Mouse (Mus musculus) C2C12 (cell line): ENCODE measurements around the gene Smc3. TPM values are rescaled to one million over a fixed set of nuclear protein-coding genes. Genes with fewer than 3 reads are reported as not detected.
A peak's percentile ranks its signal among the peaks of the same experiment; 100 is the strongest.

Experiments used
- H3K27me3 ChIP-seq: one replicate; pipeline ENCODE4 v1.6.1; 2011; ENCODE audit not compliant: control insufficient read depth, insufficient read depth, insufficient read length
- H3K36me3 ChIP-seq: one replicate; pipeline ENCODE4 v1.6.1; 2011; ENCODE audit not compliant: control insufficient read depth, insufficient read depth
- H3K4me3 ChIP-seq: one replicate; pipeline ENCODE4 v1.5.1; 2011; ENCODE audit warnings: mild to moderate bottlenecking, control low read depth; ENCODE audit not compliant: poor library complexity, insufficient read depth, severe bottlenecking
- H3K79me2 ChIP-seq: one replicate; pipeline ENCODE4 v1.6.1; 2011; ENCODE audit not compliant: control insufficient read depth, insufficient read depth
- H3K79me3 ChIP-seq: one replicate; pipeline ENCODE4 v1.6.1; 2011; ENCODE audit warnings: low read depth, control low read depth
- H3ac ChIP-seq: one replicate; pipeline ENCODE3; 2011; ENCODE audit warnings: low read depth; ENCODE audit not compliant: control insufficient read depth, insufficient read length
- CEBPB ChIP-seq: IDR thresholded peaks from one replicate; pipeline ENCODE4 v1.6.1; 2011; ENCODE audit warnings: low read depth, mild to moderate bottlenecking, control low read depth, moderate library complexity
- CTCF ChIP-seq: IDR thresholded peaks from one replicate; pipeline ENCODE4 v1.5.1; 2011; ENCODE audit not compliant: control insufficient read depth, insufficient read depth, insufficient read length
- FOSL1 ChIP-seq: IDR thresholded peaks from one replicate; pipeline ENCODE4 v1.8.0; 2011; ENCODE audit warnings: mild to moderate bottlenecking, low read length; ENCODE audit not compliant: poor library complexity, insufficient read depth, severe bottlenecking
- MAX ChIP-seq: IDR thresholded peaks from one replicate; pipeline ENCODE4 v1.6.1; 2011; ENCODE audit warnings: mild to moderate bottlenecking, control low read depth
- MYOD1 ChIP-seq: IDR thresholded peaks from one replicate; pipeline ENCODE4 v1.6.1; 2011; ENCODE audit warnings: low read depth; ENCODE audit not compliant: control insufficient read depth, insufficient read length
- MYOG ChIP-seq: IDR thresholded peaks from one replicate; pipeline ENCODE4 v1.6.1; 2011; ENCODE audit not compliant: control insufficient read depth, insufficient read length; ENCODE audit errors: extremely low read depth
- USF1 ChIP-seq: IDR thresholded peaks from one replicate; pipeline ENCODE4 v1.6.1; 2011; ENCODE audit warnings: low read depth, mild to moderate bottlenecking, control low read depth, moderate library complexity
- polyA plus RNA-seq: library from polyadenylated mRNA; unstranded; fragments of >200 nt; fragmentation: generic; extraction: Trizol; gene quantifications from one replicate; pipeline ENCODE4 v1.2.1, GENCODE M21; 2012; ENCODE audit warnings: missing spikeins

Smc3 gene
- polyA plus RNA-seq, 1 experiment: 10.1 TPM

GRCm38 (mm10) chr19:53556841-53557240 is 43.4 kb upstream of the Smc3 start:
- Histone ChIP-seq H3ac (no peak overlapping the region), H3K79me2 (no peaks in the 10 kb centered on the region), H3K79me3 (no peaks in the 10 kb centered on the region), H3K27me3 (no peaks in the 10 kb centered on the region), H3K4me3 (no peak overlapping the region), H3K36me3 (no peaks in the 10 kb centered on the region)
- TF ChIP-seq FOSL1 (no peak), MYOG (no peak), CEBPB (no peak), CTCF (no peak), MYOD1 (no peak), MAX (no peak), USF1 (no peak)

- H3K79me2 ChIP-seq: no peaks in the 10 kb centered on the region
- no peak overlapping the region for H3K4me3 ChIP-seq
- TF ChIP-seq MYOD1: peak; percentile 83
- no peak for TF ChIP-seq CTCF
- TF ChIP-seq MAX: no peak
- TF ChIP-seq USF1: peak; percentile 79
- no peak for TF ChIP-seq MYOG
- TF ChIP-seq FOSL1: no peak
- no peak for TF ChIP-seq CEBPB
- no peaks in the 10 kb centered on the region for H3K27me3 ChIP-seq
- no peaks in the 10 kb centered on the region for H3K36me3 ChIP-seq
- H3K79me3 ChIP-seq: no peaks in the 10 kb centered on the region
- H3ac ChIP-seq: no peak overlapping the region
Observed at GRCm38 (mm10) chr19:53557267-53557936, 42.8 kb upstream of the Smc3 start.

GRCm38 (mm10) chr19:53560436-53560835 is 39.8 kb upstream of the Smc3 start:
- no peaks in the 10 kb centered on the region for H3K36me3 ChIP-seq
- H3K79me2 ChIP-seq: no peaks in the 10 kb centered on the region
- H3K79me3 ChIP-seq: no peaks in the 10 kb centered on the region
- H3K27me3 ChIP-seq: no peaks in the 10 kb centered on the region
- TF ChIP-seq USF1 (no peak), FOSL1 (no peak)
- H3K4me3 ChIP-seq: no peak overlapping the region
- H3ac ChIP-seq: no peak overlapping the region

- Histone ChIP-seq H3ac (no peak overlapping the region), H3K27me3 (no peaks in the 10 kb centered on the region), H3K36me3 (no peaks in the 10 kb centered on the region), H3K4me3 (no peak overlapping the region), H3K79me3 (no peaks in the 10 kb centered on the region), H3K79me2 (no peaks in the 10 kb centered on the region)
- no peak for TF ChIP-seq CEBPB
- no peak for TF ChIP-seq CTCF
- no peak for TF ChIP-seq MYOG
- no peak for TF ChIP-seq MYOD1
- TF ChIP-seq MAX: no peak
- TF ChIP-seq FOSL1: no peak
- TF ChIP-seq USF1: no peak
Observed at GRCm38 (mm10) chr19:53564174-53564573, 36.0 kb upstream of the Smc3 start.

GRCm38 (mm10) chr19:53565565-53566277 is 34.5 kb upstream of the Smc3 start:
- no peak for TF ChIP-seq CTCF
- TF ChIP-seq CEBPB: no peak
- TF ChIP-seq FOSL1: no peak
- TF ChIP-seq USF1: no peak
- TF ChIP-seq MYOD1: no peak
- TF ChIP-seq MAX: no peak
- TF ChIP-seq MYOG: no peak
- no peaks in the 10 kb centered on the region for H3K79me3 ChIP-seq
- H3K4me3 ChIP-seq: no peak overlapping the region
- H3K27me3 ChIP-seq: no peaks in the 10 kb centered on the region
- H3K79me2 ChIP-seq: no peaks in the 10 kb centered on the region
- no peaks in the 10 kb centered on the region for H3K36me3 ChIP-seq
- peak overlapping the region; percentile 18 for H3ac ChIP-seq
